Mouse (Mus musculus) heart, postnatal 10 days (tissue): ENCODE data around the gene Iqcb1. TPM values are rescaled to one million over a fixed set of nuclear protein-coding genes. Genes with fewer than 3 reads are reported as not detected.
"Not testable (repeated sequence)": the region's sequence is repeated elsewhere in the genome, so short reads cannot be mapped to it uniquely, and the experiment has no call there.

Experiments used
- DNase-seq, 2 experiments: peaks; one replicate each; pipeline ENCODE4 v3.0.0; 2021
- intact Hi-C: fragments of 180-260 bp; cut with DNase I; formaldehyde crosslinking; loops from one replicate; pipeline ENCODE4 v1.15.1; 2025
- total RNA-seq, 2 experiments: library from RNA; stranded (reverse); gene quantifications; 2 replicates each; pipeline ENCODE4 v1.2.3; 2021

The Iqcb1 gene
- total RNA-seq, result 10 to 100 TPM; 12.2 to 13.3 TPM

DNA sequence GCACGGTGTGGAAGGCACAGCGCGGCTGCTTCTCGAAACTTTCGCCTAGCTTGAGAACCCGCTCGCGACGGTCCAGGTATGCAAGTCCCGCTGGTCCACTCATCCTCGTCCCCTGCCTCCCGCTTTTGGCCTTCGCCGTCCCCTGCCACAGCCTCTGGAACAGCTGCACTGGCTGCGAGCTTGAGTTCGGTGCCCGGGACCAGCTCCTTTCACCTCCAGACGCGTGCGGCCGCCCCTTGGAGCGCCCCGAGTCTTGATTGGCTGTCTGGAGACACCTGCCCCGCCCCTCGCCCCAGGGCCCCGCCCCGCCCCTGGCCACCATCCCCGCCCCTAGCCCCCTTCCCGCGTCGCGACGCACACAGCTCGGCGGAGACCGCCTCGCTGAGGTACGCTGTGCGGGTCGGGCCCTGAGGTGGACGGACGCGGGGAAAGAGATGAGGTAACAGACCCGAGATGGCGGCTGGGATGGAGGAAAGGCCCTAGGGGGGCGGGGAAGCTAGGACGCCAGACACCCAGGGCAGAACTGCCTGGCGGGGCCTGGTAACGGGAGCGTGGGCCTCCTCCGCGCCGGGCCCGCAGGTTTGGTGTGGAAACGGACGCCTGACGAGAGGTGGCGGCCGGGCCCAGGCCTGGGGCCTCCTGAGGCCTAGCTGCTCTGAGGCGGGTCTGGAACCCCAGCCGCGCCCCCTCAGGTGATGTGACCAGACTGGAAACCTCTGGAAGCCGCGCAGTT lies at the start of gene Iqcb1:
Gene Iqcb1 (plus strand): TSS at position 332 of the 733 bp plus-strand sequence.
- intact Hi-C loops, result loop anchor here (10.0 kb wide), 1 partner anchor 743 kb away; no protein-coding TSS in a partner anchor
- DNase-seq, result peak; percentile 83 to 85

DNA sequence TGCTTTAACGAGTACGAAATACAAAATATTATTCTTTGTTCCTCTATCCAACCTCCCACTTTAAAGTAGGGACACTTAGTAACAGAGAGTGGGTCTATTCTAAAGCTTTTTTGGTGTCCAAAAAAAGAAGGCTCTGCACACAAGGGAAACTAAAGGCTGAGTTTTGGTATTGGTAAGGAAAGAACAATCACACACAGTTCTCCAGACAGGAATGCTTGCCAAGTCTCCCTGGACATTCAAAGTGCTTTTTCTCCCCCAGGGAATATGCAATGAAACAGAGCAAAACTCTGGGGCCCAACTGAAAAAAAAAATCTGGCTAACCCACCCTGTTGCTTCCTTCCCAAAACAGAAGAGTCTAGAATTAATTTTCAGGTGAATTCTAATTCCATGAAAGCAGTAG lies 44.0 kb upstream of the Iqcb1 start:
- no peak for DNase-seq
- intact Hi-C loops, result no loop called here

DNA sequence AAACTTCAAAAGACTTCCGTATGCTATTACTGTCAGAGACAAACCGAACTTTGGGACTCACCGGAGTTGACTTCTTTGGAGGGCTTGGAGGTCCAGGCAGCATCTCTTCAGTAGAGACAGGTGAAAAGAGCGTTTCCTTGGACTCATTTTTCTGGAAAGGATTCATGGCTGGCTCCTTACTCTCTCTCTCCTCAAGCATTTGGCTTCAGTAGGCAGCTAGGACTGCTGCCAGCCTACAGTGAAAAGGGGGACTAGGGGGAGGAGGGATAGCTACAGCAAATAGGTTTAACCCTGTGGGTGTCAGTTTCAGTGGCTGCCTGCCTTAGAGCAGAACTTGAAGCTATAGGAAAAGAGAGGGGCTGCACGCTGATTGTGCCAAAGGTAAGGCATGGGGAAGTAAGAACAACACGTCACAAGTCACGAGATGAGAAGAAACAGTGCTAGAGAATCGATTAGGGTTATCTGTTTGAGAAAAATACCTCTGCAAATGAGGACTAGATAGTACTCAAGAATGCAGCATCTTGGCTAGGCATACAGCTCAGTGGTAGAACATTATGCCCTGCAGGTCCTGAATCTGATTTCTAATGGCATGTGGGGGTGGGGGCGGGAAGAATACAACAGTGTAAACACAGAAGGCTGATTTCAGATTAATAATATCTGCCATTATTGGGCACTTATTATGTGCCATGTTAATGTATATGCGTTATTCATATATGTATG lies 43.4 kb upstream of the Iqcb1 start, which contains the start of gene Slc15a2:
Gene Slc15a2 (minus strand): TSS at position 369 of the 720 bp plus-strand sequence.
- intact Hi-C loops, result no loop called here
- DNase-seq, result peak; percentile 32 to 40

DNA sequence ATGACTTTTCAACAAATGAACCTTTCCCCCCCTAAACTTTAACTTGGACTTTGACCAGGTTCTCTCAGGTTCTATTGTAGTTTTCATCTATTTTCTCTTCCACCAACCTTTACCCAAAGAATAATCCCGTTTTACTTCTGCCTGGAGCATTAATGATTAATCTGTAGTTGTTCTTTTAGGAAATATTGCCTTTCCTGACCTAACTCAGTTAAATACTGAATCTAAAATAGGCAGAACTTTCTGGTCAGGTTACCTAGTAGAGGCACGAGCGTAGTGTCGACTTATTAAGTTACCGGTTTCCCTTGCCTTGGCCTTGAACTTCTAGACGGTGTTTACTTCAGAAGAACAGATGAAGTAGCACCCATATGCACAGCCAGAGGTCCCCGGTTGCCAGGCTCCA lies 41.7 kb upstream of the Iqcb1 start:
- intact Hi-C loops, result no loop called here
- no peak for DNase-seq

DNA sequence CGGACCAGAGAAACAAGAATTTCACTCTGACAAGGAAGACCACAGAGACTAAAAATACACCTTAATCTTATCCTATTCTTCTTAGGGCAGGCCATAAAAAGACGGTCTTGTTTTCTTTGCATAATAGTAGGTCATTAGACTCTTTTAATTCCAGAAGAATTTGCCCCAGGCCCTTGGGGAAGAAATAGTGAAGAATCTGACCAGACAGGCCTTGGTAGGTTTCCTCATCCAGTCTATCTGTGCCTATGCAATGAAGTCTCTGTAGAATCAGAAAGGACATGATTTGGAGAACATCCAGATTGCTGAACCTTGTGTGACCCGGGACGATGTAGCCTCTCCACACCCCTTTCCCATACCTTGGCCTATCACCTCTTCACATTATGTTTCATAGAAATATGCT lies 38.0 kb upstream of the Iqcb1 start:
- intact Hi-C loops, result no loop called here
- no peak for DNase-seq

DNA sequence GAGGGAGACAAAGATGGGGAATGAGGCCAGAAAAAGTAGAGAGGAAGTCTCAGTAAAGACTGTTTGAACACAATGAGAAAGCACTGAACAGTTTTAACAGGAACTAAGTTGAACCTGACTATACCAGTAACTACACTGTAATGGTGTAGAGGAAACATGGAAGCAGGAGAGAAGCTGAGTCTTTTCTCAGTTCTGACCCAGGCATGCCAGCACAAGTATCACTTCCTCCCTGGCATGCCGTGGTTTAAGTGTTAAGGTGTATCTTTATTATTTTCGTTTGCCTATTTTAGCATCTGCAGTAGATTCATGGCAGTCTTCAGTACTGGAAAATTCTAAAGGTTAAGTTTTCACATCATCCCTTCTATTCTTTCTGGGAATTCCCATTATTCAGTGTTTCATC lies 33.2 kb upstream of the Iqcb1 start:
- no peak for DNase-seq
- intact Hi-C loops, result no loop called here

DNA sequence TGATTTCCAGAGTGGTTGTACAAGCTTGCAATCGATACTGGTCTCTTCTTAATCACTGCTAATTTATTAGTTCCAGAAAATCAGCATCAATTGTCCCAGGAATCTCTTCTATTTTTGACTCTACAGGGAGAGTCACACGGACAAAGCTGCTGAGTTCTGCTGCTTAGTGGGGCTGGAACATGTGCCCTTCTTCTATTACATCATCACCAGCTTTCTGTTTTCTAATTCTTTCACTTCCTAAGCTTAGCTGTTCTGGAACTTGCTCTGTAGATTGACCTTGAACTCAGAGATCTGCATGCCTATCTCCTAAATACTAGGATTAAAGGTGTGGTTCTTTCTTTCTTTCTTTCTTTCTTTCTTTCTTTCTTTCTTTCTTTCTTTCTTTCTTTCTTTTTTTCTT lies 29.9 kb upstream of the Iqcb1 start:
- intact Hi-C loops, result no loop called here
- DNase-seq, result no peak

DNA sequence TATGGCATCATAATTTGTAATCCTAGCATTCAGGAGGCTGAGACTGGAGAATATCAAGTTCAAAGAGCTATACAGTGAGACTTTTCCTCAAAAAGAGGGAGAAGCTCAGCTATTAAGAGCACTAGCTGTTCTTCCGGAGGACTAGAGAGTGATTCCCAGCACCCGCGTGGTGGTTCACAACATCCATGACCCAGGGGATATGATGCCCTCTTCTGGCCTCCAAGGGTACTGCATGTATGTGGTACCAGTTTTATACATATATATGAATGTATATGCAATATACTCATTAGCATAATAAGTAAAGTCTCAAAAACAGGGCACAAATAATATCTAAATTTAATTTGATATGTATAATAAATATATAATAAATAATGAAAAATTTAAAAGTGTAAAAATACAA lies 25.8 kb upstream of the Iqcb1 start:
- no peak for DNase-seq
- intact Hi-C loops, result no loop called here

DNA sequence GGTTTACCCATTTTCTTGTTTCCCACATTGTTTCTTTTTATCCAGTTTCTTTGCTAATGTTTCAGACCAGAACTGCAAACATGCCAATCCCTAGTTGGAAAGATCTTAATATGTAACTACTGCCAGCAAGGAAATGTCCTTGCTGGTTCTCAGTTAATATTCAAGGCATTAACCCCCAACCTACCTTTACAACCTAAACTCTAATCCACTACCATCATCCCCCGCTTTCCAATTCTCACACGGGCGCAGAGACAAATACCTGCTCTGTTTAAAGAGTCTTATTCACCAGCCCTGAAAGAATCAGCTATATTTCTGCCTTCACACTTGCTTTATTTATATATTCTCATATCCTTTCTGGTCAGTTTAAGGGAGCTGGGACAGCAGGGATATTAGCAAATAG lies 19.6 kb upstream of the Iqcb1 start:
- no peak for DNase-seq
- intact Hi-C loops, result no loop called here

DNA sequence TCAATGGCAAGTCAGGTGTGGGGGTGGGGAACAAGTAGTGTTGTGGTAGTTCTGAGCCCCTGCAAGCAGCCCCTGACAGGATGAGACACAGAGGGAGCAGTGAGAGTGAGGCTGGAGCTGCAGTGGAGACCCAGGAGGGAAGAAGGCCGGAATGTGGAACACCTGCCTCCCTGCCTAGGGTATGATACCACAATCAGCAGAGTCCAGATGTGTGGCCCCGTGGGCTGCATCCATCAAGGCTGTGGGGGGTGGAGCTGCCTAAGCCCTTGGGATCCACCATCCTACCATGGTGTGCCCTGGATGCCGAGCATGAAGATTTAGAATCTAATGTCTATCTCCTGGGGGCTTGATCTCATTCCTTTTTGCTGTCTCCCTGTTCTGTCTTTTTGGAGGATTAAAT lies 14.5 kb upstream of the Iqcb1 start:
- no peak for DNase-seq
- intact Hi-C loops, result no loop called here

DNA sequence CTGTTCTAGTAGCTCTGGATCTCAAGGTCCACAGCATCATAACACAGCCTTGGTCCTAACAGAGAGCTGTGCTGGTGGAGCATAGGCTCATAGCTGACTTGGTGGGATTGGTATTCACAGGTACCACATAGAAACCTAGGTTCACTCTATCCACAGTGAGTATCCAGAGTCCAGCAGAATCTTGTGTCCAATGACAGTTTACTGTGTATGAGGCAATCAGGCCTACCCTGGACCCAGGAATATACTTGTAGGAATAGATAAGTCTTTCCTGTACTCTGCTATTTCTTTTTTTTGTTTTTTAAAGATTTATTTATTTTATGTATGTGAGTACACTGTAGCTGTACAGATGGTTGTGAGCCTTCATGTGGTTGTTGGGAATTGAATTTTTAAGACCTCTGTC lies 11.3 kb upstream of the Iqcb1 start:
- no peak for DNase-seq
- intact Hi-C loops, result loop anchor here (1.0 to 2.0 kb wide), 3 partner anchors 92 to 344 kb away; partner anchors contain the start of gene Polq

DNA sequence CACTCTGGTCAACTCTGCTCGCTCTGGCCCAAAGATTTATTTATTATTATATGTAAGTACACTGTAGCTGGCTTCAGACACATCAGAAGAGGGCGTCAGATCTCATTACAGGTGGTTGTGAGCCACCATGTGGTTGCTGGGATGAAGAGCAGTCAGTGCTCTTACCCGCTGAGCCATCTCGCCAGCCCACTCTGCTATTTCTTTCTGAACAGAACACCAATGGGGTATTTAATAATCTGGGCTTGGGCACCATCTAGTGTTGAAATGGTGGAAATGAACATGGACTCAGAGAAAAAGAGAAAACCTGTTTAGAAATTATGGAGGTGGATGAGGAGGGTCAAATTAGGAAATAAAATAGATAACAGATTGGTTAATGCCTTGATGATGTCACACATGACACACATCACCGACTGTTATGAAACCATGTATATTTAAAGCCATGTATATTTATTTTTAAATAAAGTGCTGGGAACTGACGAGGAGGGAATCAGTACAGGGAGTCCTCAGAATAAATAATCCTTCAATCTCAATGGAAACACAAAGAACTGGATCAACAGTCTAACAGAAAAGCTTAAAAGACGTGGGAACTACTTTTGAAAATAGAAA lies 10.8 kb upstream of the Iqcb1 start:
- DNase-seq, result peak; percentile 76 to 79
- intact Hi-C loops, result loop anchor here (1.0 to 2.0 kb wide), 3 partner anchors 93 to 344 kb away; partner anchors contain the start of gene Polq

DNA sequence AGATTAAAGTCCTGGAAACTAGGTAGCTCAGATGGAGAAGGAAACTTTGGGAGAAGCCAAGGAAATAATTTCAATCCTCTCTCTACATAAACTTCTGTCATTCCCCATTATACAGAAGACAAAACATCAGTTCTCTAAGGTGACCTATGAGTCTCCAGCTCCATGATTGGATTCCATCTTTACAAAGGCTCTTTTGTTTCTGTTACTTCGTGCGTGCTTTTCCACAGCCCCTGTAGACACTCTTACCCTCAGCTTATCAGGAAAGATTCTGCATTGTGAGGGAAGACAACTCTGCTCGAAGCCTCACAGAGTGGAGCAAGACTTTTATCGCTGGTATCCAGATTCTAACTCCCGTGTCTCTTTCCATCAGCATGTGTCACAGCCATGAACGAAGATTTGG lies 8.2 kb upstream of the Iqcb1 start:
- DNase-seq, result no peak
- intact Hi-C loops, result loop anchor here (10.0 kb wide), 1 partner anchor 735 kb away; no protein-coding TSS in a partner anchor

DNA sequence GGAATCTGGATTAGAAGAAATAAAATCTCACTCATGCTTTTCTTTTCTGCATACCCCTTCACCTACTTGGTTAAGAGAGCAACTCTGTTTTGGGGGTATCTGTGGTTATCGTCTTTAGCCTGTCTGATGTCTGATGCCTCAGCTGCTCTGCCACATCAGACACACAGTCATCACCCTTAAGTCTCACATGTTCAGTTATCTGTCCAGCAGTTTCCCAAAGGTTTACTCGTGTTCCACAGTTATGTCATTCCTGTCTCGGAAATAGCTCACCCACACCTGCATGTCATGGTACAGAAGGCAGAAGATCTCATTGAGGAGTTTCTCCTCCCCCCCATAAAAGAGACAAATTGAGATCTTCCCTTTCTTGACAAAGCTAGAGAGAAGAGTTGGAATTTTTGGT lies 7.4 kb upstream of the Iqcb1 start:
- DNase-seq, result no peak
- intact Hi-C loops, result loop anchor here (10.0 kb wide), 1 partner anchor 736 kb away; no protein-coding TSS in a partner anchor

DNA sequence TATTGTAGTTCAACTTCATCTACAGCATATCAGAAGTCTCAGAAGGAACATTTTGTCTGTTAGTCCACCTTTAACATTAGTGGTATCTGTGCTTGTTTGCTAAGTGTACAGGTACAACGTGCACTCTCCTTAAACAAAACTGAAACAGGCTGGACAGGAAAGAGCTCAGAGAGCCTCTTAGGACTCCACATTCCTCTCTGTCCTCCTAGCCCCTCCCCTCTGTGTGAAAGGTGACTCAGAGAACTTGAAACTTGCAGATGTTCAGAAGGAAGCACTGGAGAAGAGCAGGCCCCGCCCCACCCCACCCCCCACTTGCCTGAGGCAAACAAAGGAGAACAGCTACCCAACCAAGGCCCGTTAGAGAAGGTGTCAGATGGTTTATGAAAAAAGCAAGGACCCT lies 6.7 kb upstream of the Iqcb1 start:
- intact Hi-C loops, result loop anchor here (10.0 kb wide), 1 partner anchor 737 kb away; no protein-coding TSS in a partner anchor
- no peak for DNase-seq

DNA sequence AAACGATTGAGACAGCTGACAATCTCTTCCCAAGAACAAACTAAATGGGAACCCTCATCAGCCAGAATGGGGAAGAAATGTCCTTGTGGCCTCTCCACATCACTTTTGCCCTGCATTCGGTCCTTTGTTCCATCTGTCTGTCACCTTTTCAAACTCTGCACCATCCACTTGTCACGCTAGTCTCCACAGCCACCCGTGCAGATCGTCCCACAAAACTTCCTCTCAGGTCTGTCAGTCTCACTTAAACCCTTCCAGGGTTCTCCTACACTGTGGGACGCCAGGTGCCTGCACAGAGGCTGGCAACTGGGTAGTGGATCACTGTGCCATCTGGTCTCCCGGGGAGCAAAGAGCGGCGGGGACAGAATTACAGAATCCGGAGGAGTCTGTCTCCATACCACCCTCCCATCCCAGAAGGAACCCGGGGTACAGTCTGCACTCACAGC lies 553 bp upstream of the Iqcb1 start:
- intact Hi-C loops, result loop anchor here (10.0 kb wide), 1 partner anchor 743 kb away; no protein-coding TSS in a partner anchor
- DNase-seq, result no peak

DNA sequence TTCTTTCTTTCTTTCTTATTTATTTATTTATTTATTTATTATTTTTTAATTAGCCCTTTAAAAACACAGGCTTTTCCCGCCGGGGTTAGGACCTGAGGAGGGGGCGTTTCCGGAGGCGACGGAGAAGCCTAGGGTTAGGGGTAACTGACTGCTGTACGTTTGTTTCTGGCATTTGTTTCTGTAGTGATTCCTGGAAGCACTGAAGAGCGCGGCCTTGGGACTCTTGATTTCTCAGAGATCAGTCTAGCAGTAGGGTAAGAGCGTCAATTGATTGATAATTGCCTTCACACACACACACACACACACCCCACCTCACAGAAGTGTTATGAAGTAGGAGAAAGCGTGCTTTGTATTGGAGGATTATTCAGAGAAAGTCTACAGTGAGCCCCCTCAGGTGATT lies 635 bp downstream of the Iqcb1 start:
- peak in 1 of 2 experiments; percentile 10 for DNase-seq
- intact Hi-C loops, result loop anchor here (10.0 kb wide), 1 partner anchor 744 kb away; no protein-coding TSS in a partner anchor

DNA sequence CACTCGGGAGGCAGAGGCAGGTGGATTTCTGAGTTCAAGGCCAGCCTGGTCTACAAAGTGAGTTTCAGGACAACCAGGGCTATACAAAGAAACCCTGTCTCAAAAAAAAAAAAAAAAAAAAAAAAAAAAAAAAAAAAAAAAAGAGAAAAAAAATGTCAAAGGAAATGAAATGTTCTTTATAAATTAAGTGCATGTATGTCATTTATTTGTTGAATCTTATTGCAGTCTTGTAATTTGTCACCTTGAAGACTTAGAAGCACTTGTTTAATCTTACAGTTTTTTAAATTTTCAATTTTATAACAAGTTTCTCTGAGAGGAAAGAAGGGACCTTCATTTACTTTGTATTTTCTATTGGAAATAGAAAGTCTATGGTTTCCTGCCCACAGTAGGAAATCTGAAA lies 18.7 kb downstream of the Iqcb1 start:
- DNase-seq, intact Hi-C loops: not testable (repeated sequence)

DNA sequence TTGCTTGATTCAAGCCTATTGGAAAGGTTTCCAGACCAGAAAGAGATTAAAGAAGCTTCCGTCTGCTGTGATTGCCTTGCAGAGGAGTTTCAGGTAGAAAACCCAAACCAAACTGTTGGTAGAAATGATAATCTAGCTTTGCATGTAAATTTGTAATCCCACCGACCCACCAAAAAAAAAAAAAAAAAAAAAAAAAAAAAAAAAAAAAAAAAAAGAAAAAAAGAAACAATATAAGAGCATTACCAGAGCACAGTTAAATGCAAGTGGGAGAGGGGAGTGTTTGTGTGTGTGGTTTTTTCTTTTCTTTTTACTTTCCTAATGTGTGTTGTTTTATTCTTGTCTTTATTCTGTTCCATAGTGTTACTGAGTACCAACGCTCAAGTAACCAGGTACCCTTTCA lies 23.0 kb downstream of the Iqcb1 start:
- intact Hi-C loops, result no loop called here

DNA sequence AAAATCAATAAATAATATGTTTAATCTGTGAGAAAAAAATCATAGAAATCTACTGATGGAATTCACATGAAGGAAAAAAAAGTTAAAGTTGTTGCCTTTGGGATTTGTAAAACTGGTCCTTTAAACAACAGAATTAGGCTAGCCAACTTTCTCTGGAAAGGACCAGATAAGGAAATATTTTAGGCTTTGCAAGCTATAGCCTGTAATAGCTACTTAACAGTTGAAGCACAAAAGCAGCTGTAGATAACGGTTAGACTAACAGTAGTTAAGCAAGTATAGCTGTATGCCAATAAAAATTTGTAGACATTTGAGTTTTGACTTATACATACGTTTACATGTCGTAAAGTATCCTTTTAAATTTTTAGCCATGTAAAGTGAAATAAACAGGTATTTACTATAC lies 35.4 kb downstream of the Iqcb1 start:
- DNase-seq, result no peak
- intact Hi-C loops, result no loop called here

More for the DNA sequence above, 23.0 kb downstream of the Iqcb1 start:
- DNase-seq, result no peak

DNA sequence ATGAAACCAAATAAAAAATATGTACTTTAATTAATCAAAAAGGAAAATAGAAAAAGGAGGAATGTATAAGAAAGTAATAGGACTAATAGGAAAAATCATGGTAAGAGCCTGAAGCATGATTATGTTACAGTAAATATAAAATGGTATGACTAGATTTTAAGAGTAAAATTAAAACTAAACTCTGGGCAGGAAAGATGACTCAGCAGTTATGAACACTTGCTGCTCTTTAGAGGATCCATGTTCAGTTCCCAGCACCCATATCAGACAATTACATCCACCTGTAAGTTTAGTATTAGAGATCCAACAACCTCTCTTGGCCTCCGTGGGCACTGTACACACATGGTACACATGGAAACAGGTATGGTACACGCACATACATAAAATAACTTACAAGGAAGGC lies 41.3 kb downstream of the Iqcb1 start:
- intact Hi-C loops, result no loop called here
- no peak for DNase-seq
